Mouse (Mus musculus): ENCODE data around the gene Pigr. TPM values are rescaled to one million over a fixed set of nuclear protein-coding genes. Genes with fewer than 3 reads are reported as not detected.

Pigr gene
- 2.2 to 3.7 TPM (median 3.0 TPM) in 4 replicates for total RNA-seq (2023; ENCODE audit: inconsistent age)

DNA sequence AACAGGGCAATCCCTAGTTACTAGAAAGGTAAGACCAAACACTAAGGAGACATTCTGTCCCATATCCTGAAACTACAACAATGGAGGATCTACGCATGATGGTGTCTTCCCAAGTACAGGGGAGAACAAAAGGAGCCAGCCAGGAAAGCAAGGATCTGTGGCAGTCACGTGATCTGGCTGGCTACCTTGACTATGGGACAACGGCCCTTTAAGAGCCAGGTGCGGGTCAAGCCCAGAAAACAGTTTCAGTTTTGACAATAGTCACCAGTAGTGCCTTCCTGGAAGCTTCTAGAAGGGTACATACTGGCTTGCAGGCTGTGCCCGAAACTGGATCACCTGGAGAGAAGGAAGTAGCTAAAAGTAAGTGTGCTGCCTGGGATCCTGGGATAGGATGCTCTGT lies at the start of gene Pigr:
Gene Pigr (plus strand): TSS at position 237 of the 400 bp plus-strand sequence.

DNA sequence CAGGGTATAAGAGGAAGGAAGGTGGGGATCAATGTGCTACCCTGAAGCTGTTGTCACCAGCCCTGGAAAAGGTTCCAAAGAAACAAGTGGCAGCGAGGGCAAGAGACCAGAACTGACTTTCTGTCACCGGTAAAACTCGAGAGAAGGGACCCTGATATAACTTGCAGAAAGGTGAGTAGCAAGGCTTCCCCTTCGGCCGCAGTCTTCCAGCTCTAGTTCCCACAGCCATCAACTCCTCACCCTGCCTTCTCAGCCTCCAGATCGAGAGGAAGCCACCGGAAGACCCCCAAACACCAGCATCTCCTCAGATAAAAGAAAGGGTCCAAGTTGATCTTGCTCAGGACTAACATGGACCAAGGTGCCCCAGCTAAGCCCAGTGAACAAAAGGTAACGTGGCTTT lies 25.9 kb upstream of the Pigr start, which contains the start of gene Fcamr:
Gene Fcamr (plus strand): TSS at position 301 of the 400 bp plus-strand sequence.

DNA sequence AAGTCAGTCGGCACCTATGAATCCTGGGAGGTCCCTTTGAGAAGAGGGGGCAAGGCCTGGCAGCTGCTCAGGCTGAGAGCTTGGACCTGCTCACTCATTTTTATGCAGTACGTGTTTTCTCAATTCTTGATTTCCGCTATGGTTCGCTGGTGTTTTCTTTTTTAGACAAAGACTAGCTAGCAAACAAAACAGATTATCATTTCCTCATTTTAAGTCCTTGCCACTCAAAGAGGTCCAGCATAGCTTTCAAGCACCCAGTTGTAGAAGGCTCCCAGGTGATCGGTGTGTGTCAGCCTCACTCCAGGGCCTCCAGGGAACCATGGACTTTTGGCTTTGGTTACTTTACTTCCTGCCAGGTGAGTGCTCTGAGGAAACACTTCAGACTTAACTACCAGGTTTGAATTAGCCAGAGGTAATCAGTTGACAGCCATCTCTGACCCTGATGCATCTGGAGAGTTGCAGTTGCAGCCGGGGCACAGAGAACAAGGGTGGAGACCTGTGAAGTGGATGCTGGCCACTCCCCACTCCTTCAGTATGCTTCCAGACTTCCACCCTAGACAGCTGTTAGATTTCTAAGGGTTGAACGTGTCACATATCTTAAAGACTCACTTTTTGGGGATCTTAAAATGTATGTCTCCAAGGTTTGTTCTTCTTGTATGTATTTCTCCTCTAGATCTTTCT lies 39.2 kb downstream of the Pigr start, which contains the start of gene Fcmr:
Gene Fcmr (plus strand): TSS at position 129 of the 681 bp plus-strand sequence.

DNA sequence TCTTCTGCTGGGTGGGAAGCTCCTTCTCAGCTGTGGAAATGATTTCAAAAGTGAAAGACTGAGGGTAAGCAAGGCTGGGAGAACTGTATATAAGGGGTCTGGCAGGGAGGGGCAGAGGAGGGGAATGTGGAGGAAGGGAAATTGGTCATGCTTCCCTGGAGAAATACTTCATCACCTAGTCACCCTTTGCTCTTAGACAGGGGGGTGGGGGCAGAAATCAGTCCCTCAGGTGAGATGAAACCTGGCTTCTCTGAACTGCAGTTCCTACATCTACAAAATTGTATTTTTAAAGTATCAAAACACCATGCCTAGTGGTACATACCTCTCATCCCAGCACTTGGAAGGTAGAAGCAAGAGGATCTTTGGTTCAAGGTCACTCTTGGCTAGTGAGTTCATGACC lies 60.9 kb downstream of the Pigr start, which contains the start of gene Il24:
Gene Il24 (minus strand): TSS at position 101 of the 400 bp plus-strand sequence.

Other genes starting within 250 kb of the Pigr start
- not detected in 4 replicates for gene Zp3r, start 197.1 kb upstream of the Pigr start, total RNA-seq (2023; ENCODE audit: inconsistent age)
- gene C4bp, start 165.1 kb upstream of the Pigr start, total RNA-seq (2023; ENCODE audit: inconsistent age) = not detected in 4 replicates
- not detected in 4 replicates for gene Gm29427, start 110.9 kb upstream of the Pigr start, total RNA-seq (2023; ENCODE audit: inconsistent age)
- gene Yod1, start 109.4 kb upstream of the Pigr start, total RNA-seq (2023; ENCODE audit: inconsistent age) = 11.1 to 11.9 TPM (median 11.5 TPM) in 4 replicates
- 19.0 to 23.8 TPM (median 20.4 TPM) in 4 replicates for gene Pfkfb2, start 97.4 kb upstream of the Pigr start, total RNA-seq (2023; ENCODE audit: inconsistent age)
- 0.42 to 2.1 TPM (median 0.72 TPM) in 4 replicates for gene AA986860, start 94.7 kb upstream of the Pigr start, total RNA-seq (2023; ENCODE audit: inconsistent age)
- not detected in 4 replicates for gene Fcamr, start 25.8 kb upstream of the Pigr start, total RNA-seq (2023; ENCODE audit: inconsistent age)
- gene Fcmr, start 39.0 kb downstream of the Pigr start, total RNA-seq (2023; ENCODE audit: inconsistent age) = 982 to 1,190 TPM (median 1,061 TPM) in 4 replicates
- not detected in 4 replicates for gene Il24, start 60.8 kb downstream of the Pigr start, total RNA-seq (2023; ENCODE audit: inconsistent age)
- not detected in 4 replicates for gene Il20, start 84.8 kb downstream of the Pigr start, total RNA-seq (2023; ENCODE audit: inconsistent age)
- gene Il19, start 113.4 kb downstream of the Pigr start, total RNA-seq (2023; ENCODE audit: inconsistent age) = not detected in 4 replicates
- gene Il10, start 193.2 kb downstream of the Pigr start, total RNA-seq (2023; ENCODE audit: inconsistent age) = 2.0 to 2.8 TPM (median 2.4 TPM) in 4 replicates

Measured in B cell, adult (primary cell).